Mouse (Mus musculus) C2C12 (cell line): ENCODE measurements around the gene Ints4. TPM values are rescaled to one million over a fixed set of nuclear protein-coding genes. Genes with fewer than 3 reads are reported as not detected.

ENCODE experiments used
- H3K27me3 ChIP-seq: one replicate; pipeline ENCODE4 v1.6.1; 2011; ENCODE audit not compliant: control insufficient read depth, insufficient read depth, insufficient read length
- H3K36me3 ChIP-seq: one replicate; pipeline ENCODE4 v1.6.1; 2011; ENCODE audit not compliant: control insufficient read depth, insufficient read depth
- H3K4me3 ChIP-seq: one replicate; pipeline ENCODE4 v1.5.1; 2011; ENCODE audit warnings: mild to moderate bottlenecking, control low read depth; ENCODE audit not compliant: poor library complexity, insufficient read depth, severe bottlenecking
- H3K79me2 ChIP-seq: one replicate; pipeline ENCODE4 v1.6.1; 2011; ENCODE audit not compliant: control insufficient read depth, insufficient read depth
- H3K79me3 ChIP-seq: one replicate; pipeline ENCODE4 v1.6.1; 2011; ENCODE audit warnings: low read depth, control low read depth
- H3ac ChIP-seq: one replicate; pipeline ENCODE3; 2011; ENCODE audit warnings: low read depth; ENCODE audit not compliant: control insufficient read depth, insufficient read length
- CEBPB ChIP-seq: IDR thresholded peaks from one replicate; pipeline ENCODE4 v1.6.1; 2011; ENCODE audit warnings: low read depth, mild to moderate bottlenecking, control low read depth, moderate library complexity
- CTCF ChIP-seq: IDR thresholded peaks from one replicate; pipeline ENCODE4 v1.5.1; 2011; ENCODE audit not compliant: control insufficient read depth, insufficient read depth, insufficient read length
- FOSL1 ChIP-seq: IDR thresholded peaks from one replicate; pipeline ENCODE4 v1.8.0; 2011; ENCODE audit warnings: mild to moderate bottlenecking, low read length; ENCODE audit not compliant: poor library complexity, insufficient read depth, severe bottlenecking
- MAX ChIP-seq: IDR thresholded peaks from one replicate; pipeline ENCODE4 v1.6.1; 2011; ENCODE audit warnings: mild to moderate bottlenecking, control low read depth
- MYOD1 ChIP-seq: IDR thresholded peaks from one replicate; pipeline ENCODE4 v1.6.1; 2011; ENCODE audit warnings: low read depth; ENCODE audit not compliant: control insufficient read depth, insufficient read length
- MYOG ChIP-seq: IDR thresholded peaks from one replicate; pipeline ENCODE4 v1.6.1; 2011; ENCODE audit not compliant: control insufficient read depth, insufficient read length; ENCODE audit errors: extremely low read depth
- USF1 ChIP-seq: IDR thresholded peaks from one replicate; pipeline ENCODE4 v1.6.1; 2011; ENCODE audit warnings: low read depth, mild to moderate bottlenecking, control low read depth, moderate library complexity
- polyA plus RNA-seq: library from polyadenylated mRNA; unstranded; fragments of >200 nt; fragmentation: generic; extraction: Trizol; gene quantifications from one replicate; pipeline ENCODE4 v1.2.1, GENCODE M21; 2012; ENCODE audit warnings: missing spikeins

The Ints4 gene
- polyA plus RNA-seq, 1 experiment = 24.2 TPM

DNA sequence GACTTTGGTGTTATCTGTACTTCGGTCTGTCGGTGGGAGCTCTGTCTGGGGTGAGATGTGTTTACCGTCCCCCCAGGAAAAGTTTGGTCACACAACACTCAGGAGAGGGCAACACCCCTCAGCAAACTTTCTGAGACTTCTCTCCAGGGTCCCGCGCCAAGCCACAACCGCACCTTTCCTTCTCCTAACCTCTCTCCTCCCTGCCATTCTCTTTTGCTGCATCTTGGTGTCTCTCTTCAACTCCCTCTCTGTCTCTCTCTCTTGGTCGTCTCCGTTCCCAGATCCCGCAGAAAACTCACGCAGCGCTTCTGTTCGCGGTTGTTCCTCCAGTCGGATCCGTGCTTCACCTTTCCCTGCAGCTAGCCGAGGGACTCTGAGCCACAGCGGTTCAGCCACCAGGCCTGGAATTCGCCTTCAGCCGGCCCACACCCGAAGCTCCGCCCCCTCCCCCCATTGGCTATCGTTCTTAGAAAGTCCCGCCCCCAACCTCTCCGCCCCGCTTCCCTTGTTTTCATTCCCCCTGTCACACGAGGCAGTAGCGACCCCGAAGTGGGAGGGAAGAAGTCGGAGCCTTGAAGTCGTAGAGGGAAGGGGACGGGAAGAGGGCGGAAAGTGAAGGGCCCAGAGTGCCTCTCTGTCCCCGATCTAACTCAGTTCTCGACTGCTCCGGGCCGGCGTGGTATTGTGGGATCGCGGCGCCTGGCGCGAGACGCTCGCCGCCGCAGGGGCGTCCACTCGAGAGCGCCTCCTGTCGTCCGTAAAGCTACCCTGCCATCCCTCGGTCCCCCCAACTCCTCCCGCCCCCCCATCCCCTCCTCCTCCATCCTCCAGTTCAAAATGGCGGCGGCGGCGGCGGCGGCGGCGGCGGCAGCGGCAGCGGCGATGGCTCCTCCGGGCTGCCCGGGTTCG, 98.6 kb downstream of the Ints4 start, which contains the start of the genes Aamdc and Rsf1:
Gene Aamdc (minus strand): TSS at position 431 of the 909 bp plus-strand sequence.
Gene Rsf1 (plus strand): TSS at position 823 of the 909 bp plus-strand sequence.
- no peaks in the 10 kb centered on the region for H3K36me3 ChIP-seq
- H3K79me2 ChIP-seq = peaks cover 45% of the 10 kb centered on the region
- peak within 1 kb of the TSS; percentile 88 for H3ac ChIP-seq
- H3K4me3 ChIP-seq = peak within 1 kb of the TSS; percentile 82
- peaks cover 25% of the 10 kb centered on the region for H3K79me3 ChIP-seq
- no peaks in the 10 kb centered on the region for H3K27me3 ChIP-seq
- no peak for TF ChIP-seq USF1
- peak; percentile 76 for TF ChIP-seq CTCF
- TF ChIP-seq MYOD1 = no peak
- no peak for TF ChIP-seq MAX

DNA sequence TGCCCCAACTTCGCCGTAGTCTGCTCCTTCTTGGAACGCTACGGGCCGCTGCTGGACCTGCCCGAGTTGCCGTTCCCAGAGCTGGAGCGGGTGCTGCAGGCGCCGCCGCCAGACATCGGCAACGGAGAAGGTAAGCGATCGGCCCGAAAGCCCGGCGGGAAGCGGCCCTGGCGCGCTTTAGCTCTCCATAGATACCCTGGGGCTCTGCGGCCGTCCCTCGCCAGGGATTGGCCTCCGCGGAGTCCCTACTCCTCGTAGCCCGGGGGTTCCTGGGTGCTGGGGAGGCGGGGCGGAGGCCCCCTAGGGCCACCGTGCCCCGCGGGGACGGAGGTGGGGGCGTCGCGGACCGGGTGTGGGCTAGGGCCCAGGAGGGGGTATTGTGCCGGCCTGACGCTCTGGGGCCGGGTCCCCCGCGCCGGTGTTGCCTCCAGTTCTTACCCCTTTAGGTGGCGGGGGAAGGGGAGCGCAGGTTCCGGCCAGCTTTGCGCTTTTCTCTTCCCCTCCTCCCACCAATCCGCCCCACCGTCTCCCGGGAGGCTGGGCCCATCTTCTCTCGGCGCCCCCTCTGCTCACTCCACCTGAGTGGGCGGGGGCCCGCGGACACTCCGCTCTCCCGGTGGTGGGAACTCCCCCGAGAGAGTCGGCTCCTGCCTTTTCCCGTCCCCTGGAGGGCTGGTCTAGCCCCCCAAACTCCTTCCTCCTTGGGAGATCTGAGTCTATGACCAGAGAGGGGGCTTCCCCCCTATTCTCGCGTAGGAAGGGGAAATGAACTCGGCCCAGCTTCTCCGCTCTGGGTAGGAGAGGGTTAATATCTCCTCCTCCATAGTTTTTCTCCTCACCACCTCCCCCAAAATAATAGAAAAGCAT, 99.5 kb downstream of the Ints4 start:
- TF ChIP-seq USF1 (no peak), MYOG (no peak), CEBPB (no peak), MAX (no peak), CTCF (no peak), MYOD1 (no peak), FOSL1 (no peak)
- Histone ChIP-seq H3K79me2 (peaks cover 54% of the 10 kb centered on the region), H3K36me3 (no peaks in the 10 kb centered on the region), H3K27me3 (no peaks in the 10 kb centered on the region), H3K4me3 (peak overlapping the region; percentile 82), H3ac (peak overlapping the region; percentile 88), H3K79me3 (peaks cover 32% of the 10 kb centered on the region)

DNA sequence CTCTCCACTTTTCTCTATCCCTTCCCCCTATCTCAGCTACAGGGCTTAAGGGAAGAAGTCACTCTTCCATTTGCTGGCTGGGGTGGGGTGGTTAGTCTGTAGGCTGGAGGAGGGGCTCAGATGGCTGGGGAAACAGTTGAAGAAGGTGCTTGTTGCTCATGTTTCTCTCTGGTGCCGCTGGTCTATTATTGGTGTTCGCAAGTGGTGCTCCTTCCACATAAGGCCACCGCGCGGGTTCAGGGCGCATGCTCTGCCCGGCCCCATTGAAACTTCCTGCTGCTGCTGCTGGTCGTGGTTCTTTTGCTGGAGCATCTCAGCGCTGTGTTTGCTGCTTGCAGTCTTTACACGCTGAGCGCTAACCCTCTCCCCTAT, 100.1 kb downstream of the Ints4 start:
- Histone ChIP-seq H3K27me3 (no peaks in the 10 kb centered on the region), H3K79me2 (peaks cover 60% of the 10 kb centered on the region), H3ac (peak overlapping the region; percentile 44), H3K4me3 (peak overlapping the region; percentile 82), H3K79me3 (peaks cover 32% of the 10 kb centered on the region), H3K36me3 (no peaks in the 10 kb centered on the region)
- no peak for TF ChIP-seq CEBPB
- no peak for TF ChIP-seq CTCF
- no peak for TF ChIP-seq MYOD1
- no peak for TF ChIP-seq FOSL1
- no peak for TF ChIP-seq MYOG
- TF ChIP-seq USF1 = no peak
- TF ChIP-seq MAX = no peak

DNA sequence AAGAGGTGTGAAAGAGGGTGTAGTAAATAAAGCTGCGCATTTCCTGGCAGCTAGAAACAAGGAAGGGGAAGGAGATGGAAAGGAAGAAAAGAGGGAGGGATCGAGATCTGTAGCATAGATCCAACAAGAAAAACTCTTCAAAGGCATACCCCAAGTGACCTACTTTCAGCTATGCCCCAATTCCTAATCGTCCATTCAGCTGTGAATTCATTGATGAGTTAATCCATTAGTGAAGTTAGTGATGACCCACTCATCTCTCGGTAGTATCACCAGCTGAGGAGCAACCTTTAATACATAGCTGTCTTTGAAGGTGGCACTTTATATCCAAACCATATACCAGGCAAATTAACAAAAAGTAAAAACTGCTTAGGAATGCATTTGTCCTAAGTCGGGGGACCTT, 107.8 kb downstream of the Ints4 start:
- Histone ChIP-seq H3K36me3 (no peaks in the 10 kb centered on the region), H3ac (no peak overlapping the region), H3K4me3 (no peak overlapping the region), H3K79me3 (peaks cover 31% of the 10 kb centered on the region), H3K79me2 (peaks cover 90% of the 10 kb centered on the region), H3K27me3 (no peaks in the 10 kb centered on the region)
- TF ChIP-seq FOSL1 (no peak), MYOG (no peak), MYOD1 (no peak), CTCF (no peak), MAX (no peak), USF1 (no peak), CEBPB (no peak)

DNA sequence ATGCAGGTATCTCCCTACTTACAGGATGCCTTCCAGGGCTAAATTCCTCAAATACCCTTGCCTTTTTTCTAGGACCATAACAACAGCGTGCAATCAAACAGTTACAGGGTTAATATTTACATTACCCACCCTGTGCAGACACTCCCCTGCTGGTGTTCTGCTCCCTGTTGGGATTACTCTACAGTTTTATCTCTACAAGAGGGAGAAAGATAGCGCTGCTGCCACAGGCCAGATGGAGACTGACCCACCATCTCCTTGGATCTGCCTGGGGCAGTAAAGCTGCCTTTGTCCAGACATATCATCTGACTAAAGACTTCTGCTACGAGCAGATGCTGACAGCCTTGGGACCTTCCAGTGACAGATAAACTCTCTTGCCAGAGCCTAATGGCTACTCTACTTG, 109.7 kb downstream of the Ints4 start:
- Histone ChIP-seq H3K27me3 (no peaks in the 10 kb centered on the region), H3K36me3 (no peaks in the 10 kb centered on the region), H3K79me2 (peaks cover 82% of the 10 kb centered on the region), H3ac (no peak overlapping the region), H3K4me3 (no peak overlapping the region), H3K79me3 (peaks cover 25% of the 10 kb centered on the region)
- no peak for TF ChIP-seq MYOD1
- no peak for TF ChIP-seq MAX
- no peak for TF ChIP-seq CEBPB
- no peak for TF ChIP-seq CTCF
- no peak for TF ChIP-seq USF1
- no peak for TF ChIP-seq FOSL1
- TF ChIP-seq MYOG = no peak

Other genes starting within 250 kb of the Ints4 start
- gene Usp35, start 148.9 kb upstream of the Ints4 start, polyA plus RNA-seq = 1.1 TPM
- 0.77 TPM for gene Kctd21, start 148.6 kb upstream of the Ints4 start, polyA plus RNA-seq
- 22.3 TPM for gene Alg8, start 109.3 kb upstream of the Ints4 start, polyA plus RNA-seq
- gene Ndufc2, start 81.0 kb upstream of the Ints4 start, polyA plus RNA-seq = 209 TPM
- gene Thrsp, start 63.2 kb upstream of the Ints4 start, polyA plus RNA-seq = not detected
- not detected for gene Kctd14, start 29.6 kb upstream of the Ints4 start, polyA plus RNA-seq
- gene Aamdc, start 98.5 kb downstream of the Ints4 start, polyA plus RNA-seq = 14.1 TPM
- gene Rsf1, start 98.9 kb downstream of the Ints4 start, polyA plus RNA-seq = 3.6 TPM
- 66.5 TPM for gene Clns1a, start 215.7 kb downstream of the Ints4 start, polyA plus RNA-seq